Mouse (Mus musculus): ENCODE data around the gene Gm28374.
A peak's percentile ranks its signal among the peaks of the same experiment; 100 is the strongest.

The Gm28374 gene

DNA sequence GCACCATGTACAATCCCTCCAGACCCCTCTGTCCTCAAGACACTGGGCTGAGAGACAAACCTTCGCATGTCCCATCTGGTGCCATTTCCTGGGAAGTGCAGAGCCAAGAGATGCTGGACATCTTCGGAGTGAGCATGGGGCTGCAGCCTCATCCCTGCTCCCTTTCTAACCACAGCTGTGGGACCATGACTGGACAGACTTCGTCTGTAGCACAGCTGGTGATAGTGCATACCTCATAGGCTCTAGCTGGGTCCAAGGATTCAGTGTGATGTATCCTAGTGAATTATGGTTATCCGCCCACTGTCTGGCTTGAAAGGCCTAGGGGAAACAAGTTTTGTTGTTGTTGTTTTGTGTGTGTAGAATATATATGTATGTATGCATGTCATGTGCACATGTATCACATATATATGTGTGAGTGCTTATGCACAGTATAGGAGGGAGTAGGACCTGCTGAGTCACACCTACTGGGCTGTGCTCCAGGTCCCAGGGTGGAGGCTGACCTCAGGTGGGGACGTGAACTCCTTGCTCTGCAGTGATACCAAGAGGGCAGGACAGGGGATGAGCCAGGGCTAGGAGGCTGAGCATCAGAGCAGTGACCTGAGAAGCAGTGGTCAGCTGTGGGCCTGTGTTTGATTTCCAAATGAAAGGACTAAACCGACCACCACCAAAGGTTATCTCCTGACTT is 20.3 kb upstream of the Gm28374 start:
- TF ChIP-seq GATA4 (IDR thresholded peaks at IDR 0.05; ENCODE audit: insufficient replicate concordance, low read length): no peak

DNA sequence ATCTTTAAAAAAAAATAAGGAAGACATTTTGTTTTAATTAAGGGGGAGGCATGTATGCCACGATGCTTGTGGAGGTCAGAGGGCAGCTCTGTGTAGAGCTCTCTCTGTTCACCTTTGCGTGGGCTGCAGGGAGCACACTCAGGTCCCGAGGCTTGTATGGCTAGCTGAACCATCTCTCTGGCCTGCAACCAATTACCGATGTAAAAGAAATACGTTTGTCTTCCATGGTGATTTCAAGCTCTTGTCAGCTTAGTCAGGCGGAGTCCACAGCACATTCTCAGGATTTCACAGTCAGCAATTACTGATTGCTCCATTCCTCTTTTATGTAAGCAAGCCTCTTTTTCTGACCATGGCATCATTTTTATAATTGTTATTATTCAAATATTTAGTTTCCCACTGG is 19.1 kb upstream of the Gm28374 start:
- TF ChIP-seq GATA4 (IDR thresholded peaks at IDR 0.05; ENCODE audit: insufficient replicate concordance, low read length): no peak

DNA sequence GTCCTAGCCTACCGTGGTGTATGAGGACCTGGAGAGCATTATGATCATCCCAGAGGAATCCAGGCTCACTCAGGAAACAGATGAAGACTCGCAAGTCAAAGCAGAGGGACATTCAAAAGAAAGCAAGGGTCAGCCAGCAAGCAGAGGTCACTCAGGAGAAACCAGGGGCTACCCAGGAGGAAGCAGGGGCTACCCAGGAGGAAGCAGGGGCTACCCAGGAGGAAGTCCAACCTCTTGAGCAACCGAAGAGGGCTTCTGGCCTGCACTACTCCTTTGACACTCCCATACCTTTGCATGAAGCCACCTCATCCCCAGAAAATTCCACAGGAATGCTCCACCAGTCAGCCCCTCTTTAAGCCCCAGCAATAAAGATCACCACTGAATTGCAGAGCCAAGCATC is 15.8 kb upstream of the Gm28374 start:
- no peak for TF ChIP-seq GATA4 (IDR thresholded peaks at IDR 0.05; ENCODE audit: insufficient replicate concordance, low read length)

DNA sequence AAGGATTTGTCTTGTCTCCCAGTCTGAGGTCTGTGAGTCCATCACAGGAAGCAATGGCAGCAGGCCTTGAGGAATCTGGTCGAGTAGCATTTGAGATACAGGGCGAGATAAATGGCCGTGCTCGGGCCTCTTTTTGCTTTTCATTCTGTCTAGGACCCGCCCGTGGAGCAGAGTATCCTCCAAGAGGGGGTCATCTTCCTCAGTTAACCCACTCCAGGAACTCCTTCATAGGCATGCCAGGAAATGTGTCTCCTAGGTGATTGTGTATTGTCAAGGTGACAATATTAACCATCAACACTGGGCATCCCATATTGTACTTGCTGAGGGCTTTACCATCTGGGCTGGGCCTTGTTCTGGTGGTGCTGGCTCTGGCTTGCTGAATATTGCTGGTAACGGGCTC is 12.1 kb upstream of the Gm28374 start, which contains the start of gene AC131692.1:
TSS of gene AC131692.1 (plus strand) at position 301 of the 400 bp plus-strand sequence.
- no peak for TF ChIP-seq GATA4 (IDR thresholded peaks at IDR 0.05; ENCODE audit: insufficient replicate concordance, low read length)

- TF ChIP-seq GATA4 (IDR thresholded peaks at IDR 0.05; ENCODE audit: insufficient replicate concordance, low read length): no peak
These were observed 6.8 kb upstream of the Gm28374 start for GRCm38 (mm10) chr19:6088841-6089240.

DNA sequence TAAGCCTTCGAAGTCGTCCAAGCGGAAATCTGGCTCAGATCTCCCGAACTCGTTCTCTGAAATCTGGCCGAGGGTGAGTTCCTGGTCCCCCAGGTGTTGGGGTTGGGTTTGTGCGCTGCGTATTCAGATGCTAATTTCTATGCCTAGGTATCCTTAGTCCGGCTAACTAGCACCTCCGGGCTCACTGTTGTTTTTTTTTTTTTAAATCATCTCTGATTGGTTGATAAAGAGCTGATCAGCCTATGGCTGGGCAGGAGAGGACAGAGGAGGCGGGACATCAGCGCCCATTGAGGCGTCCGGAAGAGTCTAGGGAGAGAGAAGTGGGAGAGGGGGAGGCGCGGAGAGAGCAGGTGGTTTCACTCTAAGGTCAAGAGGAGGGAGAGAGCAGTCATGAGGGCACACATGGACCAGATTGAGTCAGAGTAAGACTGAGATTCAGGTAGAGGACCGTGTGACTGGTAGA is 3.4 kb upstream of the Gm28374 start:
- no peak for TF ChIP-seq GATA4 (IDR thresholded peaks at IDR 0.05; ENCODE audit: insufficient replicate concordance, low read length)

DNA sequence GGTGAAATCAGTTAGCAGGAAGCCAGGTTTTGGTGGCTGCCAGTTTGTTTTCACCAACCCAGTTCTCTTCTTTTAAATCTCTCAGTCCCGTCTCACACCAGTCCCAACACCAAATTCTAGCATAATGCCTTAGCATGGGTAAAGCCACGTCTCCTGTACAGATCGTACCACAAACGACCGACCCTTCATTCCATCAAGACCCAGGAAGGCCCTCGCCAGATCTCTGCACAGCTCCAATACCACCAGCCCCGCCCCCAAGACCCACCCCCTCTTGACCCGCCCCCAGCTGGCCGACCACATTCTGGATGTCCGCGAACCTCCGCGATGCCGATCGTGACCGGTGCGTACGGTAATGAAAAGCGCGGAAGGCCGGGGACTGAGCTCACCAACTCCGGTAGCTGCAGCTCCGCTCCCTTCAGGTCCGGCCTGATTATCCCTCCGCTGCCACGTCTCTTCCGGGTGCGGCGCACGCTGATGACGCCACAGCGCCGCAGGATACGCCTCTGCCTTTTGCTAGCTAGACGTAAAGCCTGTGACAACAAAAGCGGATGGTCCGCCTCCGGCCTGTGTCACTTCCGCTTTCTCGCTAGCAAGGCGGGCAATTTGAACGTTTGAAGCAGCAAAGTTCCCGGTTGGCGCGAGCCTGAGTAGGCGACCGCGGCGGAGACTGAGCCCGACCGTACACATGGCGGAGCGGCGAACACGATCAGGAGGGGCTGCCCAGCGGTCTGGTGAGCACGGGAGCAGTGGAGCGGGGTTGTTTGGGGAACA is 2.6 kb upstream of the Gm28374 start, which contains the start of the genes Zfpl1 and Cdca5:
TSS of gene Zfpl1 (minus strand) at position 479 of the 771 bp plus-strand sequence.
TSS of gene Cdca5 (plus strand) at position 506 of the 771 bp plus-strand sequence.
- peak; percentile 83; the same call in 1 of the 2 replicates for TF ChIP-seq GATA4 (IDR thresholded peaks at IDR 0.05; ENCODE audit: insufficient replicate concordance, low read length)

- no peak for TF ChIP-seq GATA4 (IDR thresholded peaks at IDR 0.05; ENCODE audit: insufficient replicate concordance, low read length)
These were observed 2.0 kb downstream of the Gm28374 start, which contains the start of gene Tmem262 for GRCm38 (mm10) chr19:6079983-6080480. Gene Tmem262, plus strand, starts transcription at chr19:6080033.

DNA sequence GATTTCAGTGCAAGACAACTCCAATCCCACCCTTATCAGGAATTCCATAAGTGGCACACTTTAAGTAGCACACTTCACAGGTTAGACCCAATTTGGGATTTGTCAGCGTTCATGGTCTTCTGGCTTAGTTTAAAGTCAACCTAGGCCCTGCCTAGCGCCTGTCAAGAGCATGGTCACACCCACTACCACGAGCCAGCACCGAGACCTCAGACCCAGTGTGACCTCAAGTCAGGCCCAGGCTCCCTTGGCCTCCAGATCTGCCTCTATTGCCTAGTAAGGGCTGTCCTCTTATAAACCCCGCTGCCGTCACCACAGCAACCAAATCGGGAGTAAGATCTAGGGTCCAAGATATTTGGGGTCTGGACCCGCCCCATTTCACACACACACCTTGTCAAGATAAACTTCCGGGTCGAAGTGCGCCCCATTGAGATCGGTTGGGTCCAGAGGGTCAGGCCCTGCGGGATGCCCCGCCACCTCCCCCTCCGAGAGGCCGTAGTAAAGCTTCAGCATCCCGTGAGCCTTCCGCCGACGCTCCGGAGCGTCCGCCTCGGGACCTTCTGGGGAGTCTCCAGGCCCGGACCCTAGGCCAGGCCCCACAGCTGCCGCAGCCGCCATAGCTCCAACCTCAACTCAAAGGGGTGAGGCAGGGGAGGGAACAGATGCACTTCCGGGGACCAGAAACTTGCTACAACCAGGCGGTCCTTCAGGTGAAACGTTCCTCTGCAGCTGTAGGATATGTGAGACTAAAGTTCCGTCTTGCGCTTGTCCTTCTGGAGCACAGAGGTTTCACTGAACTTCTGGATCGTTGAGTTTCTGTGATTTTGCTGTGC is 5.3 kb downstream of the Gm28374 start, which contains the start of gene Vps51:
TSS of gene Vps51 (minus strand) at position 668 of the 830 bp plus-strand sequence.
- TF ChIP-seq GATA4 (IDR thresholded peaks at IDR 0.05; ENCODE audit: insufficient replicate concordance, low read length): peak; percentile 4; the same call in 1 of the 2 replicates

DNA sequence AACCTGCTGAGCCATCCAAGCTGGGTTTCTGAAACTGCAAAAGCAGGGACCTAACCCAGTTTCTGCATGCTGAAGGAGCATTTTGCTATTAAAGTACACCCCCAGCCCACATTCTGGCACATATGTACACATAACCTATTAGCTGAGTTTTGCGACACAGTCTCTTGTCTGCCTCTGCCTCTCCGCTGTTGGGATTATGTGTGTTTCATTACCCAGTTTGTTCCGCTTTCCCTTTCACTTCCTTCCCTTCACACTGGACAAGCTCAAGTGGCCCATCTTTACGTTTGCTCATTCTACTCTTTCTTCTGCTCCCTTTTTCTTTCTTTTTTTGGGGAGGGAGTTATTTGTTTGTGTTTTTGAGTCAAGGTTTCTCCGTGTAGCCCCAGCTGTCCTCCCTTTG is 8.2 kb downstream of the Gm28374 start:
- TF ChIP-seq GATA4 (IDR thresholded peaks at IDR 0.05; ENCODE audit: insufficient replicate concordance, low read length): no peak

GRCm38 (mm10) chr19:6071261-6071660 is 10.8 kb downstream of the Gm28374 start:
- TF ChIP-seq GATA4 (IDR thresholded peaks at IDR 0.05; ENCODE audit: insufficient replicate concordance, low read length): no peak

DNA sequence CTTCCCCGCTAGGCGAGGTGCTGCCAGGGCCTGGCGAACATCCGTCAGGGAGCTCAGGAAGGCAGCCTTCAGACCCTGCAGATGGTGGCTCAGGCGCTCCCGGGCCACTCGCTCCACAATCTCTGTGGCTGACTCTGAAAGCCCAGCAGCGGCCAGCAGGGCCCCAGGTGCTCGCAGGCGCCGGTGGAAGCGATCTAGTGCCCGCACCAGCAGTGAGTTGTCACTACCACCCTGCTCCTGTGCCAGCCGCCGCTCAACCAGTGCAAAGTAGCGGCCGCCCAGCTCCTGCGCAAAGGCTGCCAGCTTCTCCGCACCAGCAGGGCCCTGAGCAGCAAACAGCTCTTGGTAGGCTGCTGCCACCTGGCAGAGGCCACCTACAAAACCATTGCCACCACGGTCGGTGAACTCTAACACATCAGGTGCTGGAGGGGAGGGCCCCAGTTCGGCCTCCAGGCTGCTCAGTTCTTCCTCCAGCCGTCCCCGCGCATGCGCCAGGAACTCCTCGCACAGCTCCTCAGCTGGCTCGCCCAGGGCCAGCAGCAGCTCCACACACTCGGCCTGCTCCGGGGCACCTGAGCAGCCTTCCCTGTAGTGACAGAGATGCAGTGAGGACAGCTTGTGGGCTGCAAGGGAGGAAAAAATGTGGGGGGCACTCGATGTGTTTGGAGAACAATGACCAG is 11.3 kb downstream of the Gm28374 start:
- no peak for TF ChIP-seq GATA4 (IDR thresholded peaks at IDR 0.05; ENCODE audit: insufficient replicate concordance, low read length)

DNA sequence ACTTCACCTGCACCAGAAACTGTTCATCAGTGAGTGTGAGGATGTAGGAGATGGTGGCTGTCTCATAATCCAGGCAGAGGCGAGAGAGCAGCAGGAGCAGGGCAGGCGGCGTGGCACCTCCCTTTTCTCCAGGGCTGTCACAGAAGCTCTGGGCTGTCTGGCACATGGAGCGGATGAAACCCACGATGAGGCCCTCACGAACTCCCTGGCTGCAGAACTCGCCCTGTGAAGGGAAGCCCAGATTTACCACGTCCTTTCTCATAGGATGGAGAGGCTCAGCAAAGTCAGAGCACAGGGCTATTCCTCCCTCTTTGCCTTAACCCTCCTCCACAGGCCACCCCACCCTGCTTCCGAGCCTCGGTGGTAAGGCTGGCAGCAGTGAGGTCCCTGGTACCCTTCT is 12.2 kb downstream of the Gm28374 start:
- TF ChIP-seq GATA4 (IDR thresholded peaks at IDR 0.05; ENCODE audit: insufficient replicate concordance, low read length): no peak

DNA sequence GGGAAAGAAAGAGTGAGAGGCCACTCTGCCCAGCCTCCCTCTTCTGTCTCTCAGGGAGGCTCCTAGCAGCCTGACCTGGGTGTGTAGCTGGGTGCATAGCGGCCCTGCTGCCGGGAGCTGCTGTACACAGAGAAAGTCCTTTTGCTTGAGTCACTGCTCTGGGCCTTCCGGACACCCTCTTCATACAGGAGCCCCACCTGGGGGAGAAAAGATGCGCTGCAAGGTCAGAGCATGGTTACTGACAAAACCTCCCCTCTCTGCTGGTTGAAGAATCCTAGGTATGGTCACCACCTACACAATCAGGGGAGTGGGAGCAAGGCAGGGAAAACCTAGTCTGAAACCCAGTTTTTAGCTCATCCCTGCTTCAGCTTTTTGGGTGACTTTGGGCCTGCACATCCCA is 13.1 kb downstream of the Gm28374 start:
- TF ChIP-seq GATA4 (IDR thresholded peaks at IDR 0.05; ENCODE audit: insufficient replicate concordance, low read length): no peak
